Mouse (Mus musculus) R1 (cell line): ENCODE measurements around the gene Cfap70.

Source experiments
- DNase-seq: peaks from one replicate; pipeline ENCODE4 v3.0.0-alpha.2; 2018; ENCODE audit warnings: low read depth, low spot score

The Cfap70 gene

GRCm38 (mm10) chr14:20423046-20423445 lies 29.0 kb downstream of the Cfap70 start:
- no peak for DNase-seq

- no peak for DNase-seq
Measured at GRCm38 (mm10) chr14:20422257-20422656, 29.8 kb downstream of the Cfap70 start.

- DNase-seq, result peak; percentile 69
Measured at GRCm38 (mm10) chr14:20400071-20400470, 52.0 kb downstream of the Cfap70 start.

DNA sequence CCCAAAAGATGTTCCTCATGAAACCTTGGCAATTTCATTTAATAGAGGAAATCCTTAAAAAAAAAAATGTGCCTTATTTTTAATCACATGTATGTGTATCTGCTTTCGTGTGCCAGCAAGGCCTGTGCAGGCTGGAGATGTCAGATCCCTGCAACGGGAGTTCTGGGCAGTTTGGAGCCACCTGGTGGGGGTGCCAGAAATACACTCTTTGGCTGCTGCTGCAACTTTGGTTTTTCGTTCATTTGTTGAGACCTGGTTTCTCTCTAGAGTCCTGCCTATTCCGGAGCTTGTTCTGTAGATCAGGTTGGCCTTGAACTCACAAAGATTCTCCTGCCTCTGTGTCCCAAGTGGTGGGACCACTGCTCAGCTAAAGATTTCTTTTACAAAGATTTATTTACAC lies 53.2 kb downstream of the Cfap70 start:
- DNase-seq, result peak; percentile 42

- no peak for DNase-seq
Measured at GRCm38 (mm10) chr14:20397220-20397619, 54.8 kb downstream of the Cfap70 start.

DNA sequence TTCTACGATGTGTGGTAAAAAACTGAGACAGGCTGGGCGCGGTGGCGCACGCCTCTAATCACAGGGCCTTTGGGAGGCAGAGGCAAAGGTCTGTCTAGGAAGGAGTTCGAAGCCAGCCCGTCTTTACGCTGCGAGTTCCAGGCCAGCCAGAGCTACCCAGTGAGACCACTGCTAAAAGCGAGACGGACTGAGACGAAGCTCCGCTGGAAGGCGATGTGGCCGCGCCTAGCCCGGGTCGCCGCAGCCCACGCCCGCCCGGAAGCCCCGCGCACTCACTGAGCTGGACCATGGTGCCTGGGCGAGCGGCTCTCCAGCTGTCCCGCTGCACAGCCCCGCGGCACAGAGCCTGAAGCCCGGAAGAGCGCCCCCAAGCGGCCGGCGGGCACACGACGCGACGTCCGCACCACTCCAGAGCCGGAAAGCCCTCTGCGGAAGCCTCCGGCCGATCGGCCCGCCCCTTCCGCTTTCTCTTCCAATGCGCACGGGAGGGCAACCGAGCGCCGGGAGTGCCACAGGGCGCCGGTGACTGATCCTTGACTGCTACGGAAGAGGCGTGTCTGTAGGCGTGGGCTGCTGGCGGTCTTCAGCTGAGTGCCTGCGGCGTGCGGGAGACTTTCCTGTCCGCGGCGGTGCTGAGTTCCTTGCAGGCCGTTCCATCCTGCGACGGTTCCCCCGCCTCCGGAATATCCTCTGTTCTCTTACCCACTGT lies 58.7 kb downstream of the Cfap70 start, which contains the start of gene Mrps16:
Gene Mrps16 (minus strand): TSS at position 430 of the 709 bp plus-strand sequence.
- DNase-seq, result peak; percentile 97

DNA sequence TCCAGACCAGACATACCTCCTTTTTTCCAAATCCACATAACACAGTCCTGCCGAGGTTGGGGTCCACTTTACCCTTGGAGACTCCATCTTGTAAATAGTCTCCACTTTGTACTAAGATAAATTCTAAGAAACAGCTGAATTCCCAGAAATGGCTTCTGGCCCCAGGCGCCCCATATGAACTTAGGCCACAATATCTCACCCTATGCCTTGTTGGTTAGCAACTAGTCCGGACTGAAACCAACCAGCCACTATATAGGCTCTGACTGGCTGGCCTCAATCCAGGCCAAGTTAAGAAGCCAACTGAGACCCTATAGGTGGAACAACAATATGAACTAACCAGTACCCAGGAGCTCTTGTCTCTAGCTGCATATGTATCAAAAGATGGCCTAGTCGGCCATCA lies 59.7 kb downstream of the Cfap70 start:
- no peak for DNase-seq

GRCm38 (mm10) chr14:20389446-20390079 lies 62.5 kb downstream of the Cfap70 start:
- no peak for DNase-seq

- DNase-seq, result peak; percentile 93
Measured at GRCm38 (mm10) chr14:20388441-20389129, 63.4 kb downstream of the Cfap70 start, which contains the start of gene Dnajc9. TSS of gene Dnajc9 (minus strand) at chr14:20388910.

GRCm38 (mm10) chr14:20379753-20380430 lies 72.1 kb downstream of the Cfap70 start:
- DNase-seq, result no peak

DNA sequence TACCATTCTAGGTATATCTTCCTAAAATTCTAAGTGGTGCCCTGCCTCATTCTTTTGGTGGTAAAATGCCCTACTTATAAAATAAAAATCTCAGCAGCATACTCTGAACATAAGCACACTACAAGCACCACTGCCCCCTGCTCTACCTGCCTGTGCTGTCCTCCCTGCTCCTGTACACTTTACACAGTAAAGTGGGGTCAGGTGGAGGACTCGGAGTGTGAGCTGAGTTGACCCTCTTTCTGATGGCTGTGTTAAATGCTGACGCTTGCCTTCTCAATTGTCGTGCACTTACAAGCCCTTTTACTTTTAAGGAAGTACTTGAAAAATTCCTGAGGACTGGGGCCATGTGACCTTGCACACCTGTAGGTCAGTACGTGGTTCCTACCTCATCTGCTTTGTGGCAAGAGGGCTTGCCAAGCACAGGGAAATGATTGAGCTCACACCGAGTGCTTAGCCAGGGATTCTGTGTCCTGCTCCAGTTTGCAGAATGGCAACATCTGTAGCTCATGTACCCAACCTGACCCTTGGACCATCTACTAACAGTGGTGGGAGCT lies 72.9 kb downstream of the Cfap70 start:
- no peak for DNase-seq

GRCm38 (mm10) chr14:20378313-20379061 lies 73.5 kb downstream of the Cfap70 start:
- DNase-seq, result peak; percentile 89

GRCm38 (mm10) chr14:20377112-20377521 lies 74.9 kb downstream of the Cfap70 start:
- DNase-seq, result no peak

- DNase-seq, result no peak
Measured at GRCm38 (mm10) chr14:20371854-20372253, 80.2 kb downstream of the Cfap70 start.

- peak; percentile 21 for DNase-seq
Measured at GRCm38 (mm10) chr14:20370798-20371197, 81.2 kb downstream of the Cfap70 start.

GRCm38 (mm10) chr14:20368271-20368670 lies 83.8 kb downstream of the Cfap70 start:
- peak; percentile 46 for DNase-seq

DNA sequence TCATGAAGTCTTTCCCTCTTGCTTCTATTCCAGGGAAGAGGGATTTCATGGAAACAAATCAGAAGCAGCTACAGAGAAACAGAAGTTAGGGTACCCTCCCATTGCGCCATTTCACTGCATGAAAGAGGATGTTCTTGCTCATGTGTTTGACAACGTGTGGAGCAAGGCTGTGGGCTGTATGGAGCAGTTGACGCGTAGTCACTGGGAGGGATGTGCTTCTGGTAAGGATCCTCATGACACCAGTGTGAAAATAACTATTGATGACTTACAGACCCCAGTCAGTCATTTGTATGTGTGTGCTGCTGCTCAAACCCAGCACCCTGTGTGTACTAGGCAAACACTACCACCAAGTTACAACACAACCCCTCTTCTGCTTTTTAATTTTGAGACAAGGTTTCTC lies 88.8 kb downstream of the Cfap70 start:
- no peak for DNase-seq

GRCm38 (mm10) chr14:20347991-20348541 lies 104.0 kb downstream of the Cfap70 start, which contains the start of the genes Ecd and Fam149b:
TSS of gene Ecd (minus strand) at chr14:20348121.
TSS of gene Fam149b (plus strand) at chr14:20348162.
- DNase-seq, result peak; percentile 98

DNA sequence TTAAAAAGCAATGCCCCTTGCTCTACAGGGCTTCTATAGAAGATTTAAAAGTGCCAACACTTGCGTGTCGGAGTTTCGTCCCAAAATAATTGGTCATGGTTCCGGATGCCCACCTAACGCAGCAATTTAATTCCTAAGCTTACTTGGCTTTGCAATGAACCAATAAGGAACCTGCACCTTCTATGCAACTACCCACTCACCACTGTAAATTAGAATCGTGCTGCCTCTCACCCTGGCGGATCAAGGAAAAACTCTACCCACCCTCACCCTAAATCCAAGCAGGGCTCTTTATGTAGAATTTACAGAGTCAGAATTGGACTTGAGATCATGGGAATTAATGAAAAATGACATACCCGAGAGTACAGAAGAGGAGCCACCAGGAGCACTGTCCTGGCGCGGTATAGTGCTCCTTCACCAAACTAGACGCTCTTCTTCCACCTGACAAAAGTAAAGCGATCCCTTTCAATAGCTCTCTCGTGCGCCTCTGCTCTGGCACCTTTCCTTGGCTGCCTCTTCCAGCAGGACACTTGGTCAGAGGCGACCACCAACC lies 104.5 kb downstream of the Cfap70 start:
- no peak for DNase-seq

DNA sequence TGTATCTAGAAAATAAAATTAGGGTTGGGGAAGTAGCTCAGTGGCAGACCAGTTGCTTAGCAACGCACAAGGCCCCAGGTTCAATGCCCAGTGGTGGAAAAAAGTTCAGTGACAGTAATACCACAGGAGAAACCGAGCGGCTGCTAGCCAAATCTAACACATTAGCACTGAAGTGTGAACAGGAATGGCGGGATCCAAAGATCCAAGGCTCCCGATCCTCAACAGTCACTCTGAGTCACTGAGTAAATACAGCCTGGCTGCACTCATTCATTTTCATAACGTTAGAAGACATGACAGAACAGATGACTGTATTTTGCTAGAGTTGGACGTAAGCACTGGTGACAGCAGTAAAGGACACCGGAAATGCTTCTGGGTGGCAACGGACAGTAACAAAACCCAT lies 106.1 kb downstream of the Cfap70 start:
- DNase-seq, result no peak
